Mouse (Mus musculus) cortical plate, adult 2 months (tissue): Measurements from ENCODE around the gene Shank3.

Experiments used
- CTCF ChIP-seq: fragments of 200-500 bp; IDR thresholded peaks from 2 replicates; pipeline ENCODE4 v1.5.1; 2011; ENCODE audit warnings: mild to moderate bottlenecking, control low read depth, low read length; ENCODE audit not compliant: insufficient read depth; ENCODE audit errors: extremely low read depth
- POLR2A ChIP-seq: fragments of 200-500 bp; IDR thresholded peaks from 2 replicates; pipeline ENCODE4 v1.6.1; 2011; ENCODE audit warnings: mild to moderate bottlenecking, low read length, control low read depth; ENCODE audit not compliant: insufficient read depth; ENCODE audit errors: extremely low read depth

DNA sequence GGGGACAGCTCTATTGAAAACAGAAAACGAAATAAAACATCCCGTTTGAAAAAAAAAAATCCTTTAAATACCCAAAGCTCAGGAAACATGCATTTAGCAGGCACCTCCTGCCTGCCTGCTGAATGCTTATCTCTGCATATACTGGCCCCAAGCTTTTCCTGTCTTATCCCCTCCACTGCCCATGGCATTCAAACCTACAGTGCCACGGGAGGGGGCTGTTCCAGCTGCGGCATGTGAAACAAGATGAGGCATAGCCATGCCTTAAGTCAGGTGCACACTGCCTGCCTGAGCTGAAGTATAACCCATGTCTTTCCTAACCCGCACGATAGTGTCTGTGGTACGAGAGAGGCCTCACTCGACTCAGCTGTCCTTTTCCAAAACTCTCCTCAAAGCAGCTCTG is 72.7 kb downstream of the Shank3 start:
- TF ChIP-seq CTCF, result no peak
- no peak for TF ChIP-seq POLR2A
